19 mouse cellular contexts compared by ENCODE assay signal in genomic region chr4:146941691-146942090, GRCm38 (mm10). TPM values are rescaled to one million over a fixed set of nuclear protein-coding genes. Genes with fewer than 3 reads are reported as not detected.
DNase-seq lines count a peak whose midpoint lies in the region; ATAC-seq and TF ChIP-seq lines count a peak whose summit lies in the region.
"Not testable (repeated sequence)": the region's sequence is repeated elsewhere in the genome, so short reads cannot be mapped to it uniquely, and the experiment has no call there.
"Had no signal": no experiment of that assay in that cellular context is flagged by ENCODE, and none has a peak within 500 bp of the region (broad histone marks: within the 10 kb centered on the region; RNA-seq: fewer than 3 reads in every experiment).

No protein-coding gene starts in this region.

- ATAC-seq in heart, embryonic 13.5 days (ENCODE audit: extremely low read depth, insufficient number of reproducible peaks, low FRiP score, low TSS enrichment): not testable (repeated sequence)

- H3K4me2 ChIP-seq in heart, embryonic 13.5 days: peak overlapping the region; percentile 39; the same call in 1 of the 2 replicates

- not testable (repeated sequence) for H3K4me1 ChIP-seq in ES-Bruce4 (ENCODE audit: control insufficient read depth, insufficient read depth, low read length); heart, embryonic 10.5 days; heart, embryonic 13.5 days; testis, adult 2 months (ENCODE audit: control insufficient read depth, insufficient read depth, low read length)

- H3K27ac ChIP-seq in ES-Bruce4 (ENCODE audit: insufficient read depth, low read length); heart, embryonic 10.5 days; heart, embryonic 13.5 days (replicated peaks); testis, adult 2 months (ENCODE audit: control insufficient read depth, insufficient read depth, low read depth, low read length): not testable (repeated sequence)

- H3K4me3 ChIP-seq in ES-Bruce4 (ENCODE audit: low read depth, low read length): peak overlapping the region; percentile 4; the same call in 1 of the 2 replicates
- peak overlapping the region; percentile 43; the same call in 1 of the 2 replicates for H3K4me3 ChIP-seq in heart, embryonic 10.5 days
- H3K4me3 ChIP-seq in heart, embryonic 13.5 days: peak overlapping the region; percentile 18; the same call in 1 of the 2 replicates
- peak overlapping the region; percentile 89 for H3K4me3 ChIP-seq in testis, adult 2 months (ENCODE audit: control insufficient read depth, low read depth, low read length)

- not testable (repeated sequence) for TF ChIP-seq EP300 in ES-Bruce4 (IDR thresholded peaks at IDR 0.05; ENCODE audit: insufficient read depth, low read depth, low read length)

- not testable (repeated sequence) for H3K9me3 ChIP-seq in ES-Bruce4 (replicated peaks; ENCODE audit: control insufficient read depth, insufficient read depth, low read length, poor library complexity, severe bottlenecking); heart, embryonic 10.5 days
- peaks cover 25% of the 10 kb centered on the region for H3K9me3 ChIP-seq in heart, embryonic 13.5 days

- H3K27me3 ChIP-seq in ES-Bruce4 (ENCODE audit: control insufficient read depth, insufficient read depth, low read length, poor library complexity, severe bottlenecking); heart, embryonic 10.5 days (ENCODE audit: insufficient read depth, poor library complexity, severe bottlenecking); heart, embryonic 13.5 days (replicated peaks); testis, adult 2 months (ENCODE audit: control insufficient read depth, insufficient read depth, low read length): not testable (repeated sequence)

- not testable (repeated sequence) for H3K9ac ChIP-seq in ES-Bruce4 (ENCODE audit: low read depth, poor library complexity, severe bottlenecking); heart, embryonic 13.5 days

- peak; percentile 34 for TF ChIP-seq CTCF in ES-Bruce4 (IDR thresholded peaks at IDR 0.05; ENCODE audit: low read depth, low read length)
- not testable (repeated sequence) for TF ChIP-seq CTCF in testis, adult 2 months (IDR thresholded peaks at IDR 0.05; ENCODE audit: control insufficient read depth, insufficient read depth, insufficient replicate concordance, low read depth, low read length)

- not testable (repeated sequence) for TF ChIP-seq POLR2A in ES-Bruce4 (IDR thresholded peaks at IDR 0.05; ENCODE audit: insufficient read depth, low read length); testis, adult 2 months (IDR thresholded peaks at IDR 0.05; ENCODE audit: control insufficient read depth, low read depth, low read length)

- 51% methylated on average over 32 of the region's 32 CpGs for WGBS in heart, embryonic 10.5 days
- 45% methylated on average over 32 of the region's 32 CpGs for WGBS in heart, embryonic 13.5 days

- H3K36me3 ChIP-seq in ES-Bruce4 (ENCODE audit: control insufficient read depth, insufficient read depth, low read length, poor library complexity, severe bottlenecking); heart, embryonic 10.5 days; heart, embryonic 13.5 days; testis, adult 2 months (ENCODE audit: control insufficient read depth, insufficient read depth, low read length): not testable (repeated sequence)

- DNase-seq in R1 (ENCODE audit: low read depth, low spot score) (peak; percentile 78), ZHBTc4 (ENCODE audit: low read depth, low spot score) (peak; percentile 53)
- not testable (repeated sequence) for DNase-seq in heart, embryonic 10.5 days (ENCODE audit: low spot score)

RNA-seq across cellular contexts. Expression of gene Zfp989, which starts 30.1 kb away (rescaled TPM):
- polyA plus RNA-seq in ES-Bruce4 (2011; ENCODE audit: insufficient read depth, insufficient read length, low read depth, missing spikeins): 50.9 and 62.8 TPM in 2 replicates
- 0.06 TPM in 1 of 2 replicates, not detected in the other for polyA plus RNA-seq in heart, embryonic 10.5 days (2016; fragmentation: Nextera tagmentation; extraction: Ambion mirVana)
- polyA plus RNA-seq in heart, embryonic 13.5 days (2015; fragmentation: Nextera tagmentation; extraction: Ambion mirVana): not detected in 2 replicates
- polyA plus RNA-seq in testis, adult 2 months (2012; rRNA removed): 0.05 TPM in 1 of 2 replicates, not detected in the other
- polyA plus RNA-seq: adrenal gland, adult 2 months; CD4-positive, CD25-positive, alpha-beta regulatory T cell, adult 4 months; embryonic facial prominence, embryonic 11.5 days; embryonic facial prominence, embryonic 13.5 days; erythroblast, embryonic 14.5 days; forebrain, embryonic 13.5 days; forebrain, embryonic 15.5 days; forebrain, postnatal 0 days; G1E had no signal

RNA-seq across cellular contexts. Expression of gene Gm21411, which starts 32.3 kb away (rescaled TPM):
- polyA plus RNA-seq in ES-Bruce4 (2011; ENCODE audit: insufficient read depth, insufficient read length, low read depth, missing spikeins): 20.2 and 25.5 TPM in 2 replicates
- polyA plus RNA-seq in heart, embryonic 10.5 days (2016; fragmentation: Nextera tagmentation; extraction: Ambion mirVana): 0.21 TPM in 1 of 2 replicates, not detected in the other
- polyA plus RNA-seq in heart, embryonic 13.5 days (2015; fragmentation: Nextera tagmentation; extraction: Ambion mirVana): not detected in 2 replicates
- 1.2 TPM in 1 of 2 replicates, not detected in the other for polyA plus RNA-seq in testis, adult 2 months (2012; rRNA removed)
- polyA plus RNA-seq: adrenal gland, adult 2 months; brain, embryonic 14.5 days; CD4-positive, CD25-positive, alpha-beta regulatory T cell, adult 4 months; embryonic facial prominence, embryonic 11.5 days; embryonic facial prominence, embryonic 13.5 days; embryonic facial prominence, embryonic 15.5 days; erythroblast, embryonic 14.5 days; forebrain, embryonic 10.5 days; forebrain, embryonic 13.5 days; forebrain, embryonic 15.5 days; forebrain, postnatal 0 days; G1E; Patski had no signal

Comparison
In these comparisons a context has a peak if more than half of its experiments do, and no peak if none do; other contexts are left out.
1. H3K4me3 ChIP-seq: peak in every context shown above with its lines; median percentile 89 in testis, adult 2 months; 43 in heart, embryonic 10.5 days; 18 in heart, embryonic 13.5 days; 4 in ES-Bruce4.
2. RNA of gene Zfp989, which starts 30.1 kb away (polyA plus RNA-seq): 50.9 to 62.8 TPM in ES-Bruce4; 0.06 TPM in heart, embryonic 10.5 days, 0.05 TPM in testis, adult 2 months and not detected in heart, embryonic 13.5 days; every median in the first group is over 10 times any median in the second.